Mouse (Mus musculus) lung, postnatal 0 days (tissue): ENCODE measurements at regions not wholly inside any gene's neighbourhood (a gene's known extent, or its start where the extent isn't known, plus 50 kb on each side); places are given as distances from the start of the nearest gene placed in this dataset.
A peak's percentile ranks its signal among the peaks of the same experiment; 100 is the strongest.

Experiments
- ATAC-seq: fragments of 200-750 bp; cut with Nextera tagmentation; 2 replicates; pipeline ENCODE4 v1.8.0; 2017; ENCODE audit warnings: moderate library complexity
- DNase-seq: peaks from one replicate; pipeline ENCODE4 v3.0.0-alpha.2; 2016; ENCODE audit warnings: low spot score
- H3K27ac ChIP-seq: fragments of 300-500 bp; sonication (generic); 2 replicates; pipeline ENCODE4 v1.5.1; 2014; ENCODE audit warnings: antibody characterized with exemption, mild to moderate bottlenecking, low read length, mixed read lengths
- H3K27me3 ChIP-seq: fragments of 300-500 bp; sonication (generic); replicated peaks from 2 replicates; pipeline ENCODE4 v1.6.1; 2014; ENCODE audit warnings: low read length, mixed read lengths; ENCODE audit not compliant: insufficient read depth
- H3K36me3 ChIP-seq: fragments of 300-500 bp; sonication (generic); 2 replicates; pipeline ENCODE4 v1.6.1; 2014; ENCODE audit warnings: low read length, mixed read lengths; ENCODE audit not compliant: insufficient read depth
- H3K4me1 ChIP-seq: fragments of 300-500 bp; sonication (generic); 2 replicates; pipeline ENCODE4 v1.6.1; 2014; ENCODE audit warnings: antibody characterized with exemption, low read depth, low read length, mixed read lengths; ENCODE audit not compliant: insufficient read depth
- H3K4me2 ChIP-seq: fragments of 300-500 bp; sonication (generic); replicated peaks from 2 replicates; pipeline ENCODE4 v1.6.1; 2014; ENCODE audit warnings: low read depth, mild to moderate bottlenecking, low read length, moderate library complexity, mixed read lengths
- H3K4me3 ChIP-seq: fragments of 300-500 bp; sonication (generic); 2 replicates; pipeline ENCODE4 v1.5.1; 2014; ENCODE audit warnings: low read depth, low read length
- H3K9ac ChIP-seq: fragments of 300-500 bp; sonication (generic); replicated peaks from 2 replicates; pipeline ENCODE4 v1.6.1; 2014; ENCODE audit warnings: low read depth, mild to moderate bottlenecking
- H3K9me3 ChIP-seq: fragments of 300-500 bp; sonication (generic); 2 replicates; pipeline ENCODE4 v1.6.1; 2016; ENCODE audit warnings: low read length, mixed read lengths
- CTCF ChIP-seq: IDR thresholded peaks from 2 replicates; pipeline ENCODE4 v1.5.1; 2016; ENCODE audit warnings: antibody characterized with exemption, mild to moderate bottlenecking
- EP300 ChIP-seq: IDR thresholded peaks from 2 replicates; pipeline ENCODE4 v1.6.1; 2016; ENCODE audit warnings: antibody characterized with exemption, mild to moderate bottlenecking, control low read depth
- WGBS: fragments of 180-500 bp; shearing (Covaris S2); extraction: QIAGEN DNeasy Blood & Tissue Kit; methylation state at CpG from one replicate; pipeline ENCODE4 v1.1.7; 2014; 5-methylcytosine and 5-hydroxymethylcytosine counted together

- ATAC-seq = peak; percentile 24; the same call in 1 of the 2 replicates
- Histone ChIP-seq H3K27ac (peak overlapping the region; percentile 4; the same call in 1 of the 2 replicates), H3K27me3 (no peaks in the 10 kb centered on the region), H3K9me3 (no peaks in the 10 kb centered on the region), H3K4me3 (no peak overlapping the region), H3K9ac (no peak overlapping the region), H3K4me1 (no peaks in the 10 kb centered on the region), H3K36me3 (no peaks in the 10 kb centered on the region), H3K4me2 (no peak overlapping the region)
- WGBS = 48% methylated on average over 2 of the region's 2 CpGs
- DNase-seq = peak; percentile 60
- TF ChIP-seq EP300 = no peak
- no peak for TF ChIP-seq CTCF
These were observed 169.7 kb upstream of the Prdm1 start for GRCm38 (mm10) chr10:44697966-44698365.

DNA sequence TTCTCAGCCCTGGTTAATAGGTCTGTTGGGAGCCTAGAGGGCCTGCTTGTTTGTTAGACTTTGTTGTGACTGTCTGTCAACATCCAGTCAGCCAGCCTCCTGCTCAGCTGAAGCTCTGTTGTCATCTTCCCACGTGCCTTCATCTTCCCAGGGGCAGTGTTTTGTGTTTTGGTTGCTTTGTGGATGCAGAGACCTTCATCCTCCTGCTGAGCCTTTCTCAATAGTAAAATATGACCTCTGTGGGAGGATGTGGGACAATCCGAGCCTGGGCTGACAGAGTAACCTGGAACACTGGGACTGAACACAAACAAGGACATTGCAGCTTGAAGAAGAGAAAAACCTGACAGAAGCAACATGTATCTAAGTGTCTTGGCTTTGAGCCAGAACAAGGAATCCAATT, 168.7 kb upstream of the Prdm1 start:
- Histone ChIP-seq H3K4me2 (no peak overlapping the region), H3K27me3 (no peaks in the 10 kb centered on the region), H3K4me3 (no peak overlapping the region), H3K9ac (no peak overlapping the region), H3K27ac (no peak overlapping the region), H3K36me3 (no peaks in the 10 kb centered on the region), H3K4me1 (no peaks in the 10 kb centered on the region), H3K9me3 (no peaks in the 10 kb centered on the region)
- TF ChIP-seq CTCF = no peak
- no peak for TF ChIP-seq EP300
- 36% methylated on average over 2 of the region's 2 CpGs for WGBS
- ATAC-seq = no peak
- no peak for DNase-seq

GRCm38 (mm10) chr10:44691590-44692327, 163.5 kb upstream of the Prdm1 start:
- Histone ChIP-seq H3K4me2 (no peak overlapping the region), H3K4me1 (no peaks in the 10 kb centered on the region), H3K9me3 (no peaks in the 10 kb centered on the region), H3K9ac (no peak overlapping the region), H3K36me3 (no peaks in the 10 kb centered on the region), H3K4me3 (no peak overlapping the region), H3K27me3 (no peaks in the 10 kb centered on the region), H3K27ac (no peak overlapping the region)
- TF ChIP-seq CTCF = no peak
- no peak for TF ChIP-seq EP300
- DNase-seq (peak; percentile 32), ATAC-seq (no peak)
- 73% methylated on average over 15 of the region's 15 CpGs for WGBS

DNA sequence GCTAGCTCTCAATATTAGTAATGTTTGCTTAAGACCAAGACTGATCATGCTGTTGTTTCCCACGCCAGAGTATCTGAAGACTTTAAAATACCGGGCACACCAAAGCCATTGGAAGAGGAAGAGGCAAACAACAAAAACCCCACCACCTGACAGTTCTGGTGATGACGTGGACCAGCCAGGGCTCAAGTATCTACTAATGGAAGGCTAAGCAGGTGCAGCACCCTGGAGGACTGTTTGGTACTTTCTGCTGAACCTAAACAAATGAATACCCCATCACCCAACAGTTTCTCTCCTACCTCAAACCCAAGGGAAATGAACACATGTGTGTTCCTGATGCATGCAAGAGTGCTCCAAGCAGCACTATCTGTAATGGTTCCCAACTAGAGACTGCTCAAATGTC, 160.3 kb upstream of the Prdm1 start:
- H3K9me3 ChIP-seq = no peaks in the 10 kb centered on the region
- no peak overlapping the region for H3K4me2 ChIP-seq
- no peak overlapping the region for H3K27ac ChIP-seq
- H3K4me3 ChIP-seq = no peak overlapping the region
- TF ChIP-seq EP300 = no peak
- TF ChIP-seq CTCF = no peak
- H3K9ac ChIP-seq = no peak overlapping the region
- no peaks in the 10 kb centered on the region for H3K27me3 ChIP-seq
- no peak for ATAC-seq
- no peaks in the 10 kb centered on the region for H3K4me1 ChIP-seq
- no peaks in the 10 kb centered on the region for H3K36me3 ChIP-seq
- WGBS = 85% methylated on average over 3 of the region's 3 CpGs
- no peak for DNase-seq

- Histone ChIP-seq H3K27ac (no peak overlapping the region), H3K4me3 (no peak overlapping the region), H3K9me3 (no peaks in the 10 kb centered on the region), H3K27me3 (no peaks in the 10 kb centered on the region), H3K9ac (no peak overlapping the region), H3K4me2 (no peak overlapping the region), H3K36me3 (no peaks in the 10 kb centered on the region), H3K4me1 (no peaks in the 10 kb centered on the region)
- no peak for DNase-seq
- TF ChIP-seq EP300 = no peak
- no peak for TF ChIP-seq CTCF
- no peak for ATAC-seq
- 71% methylated on average over 4 of the region's 4 CpGs for WGBS
These were observed 157.8 kb upstream of the Prdm1 start for GRCm38 (mm10) chr10:44686055-44686454.

DNA sequence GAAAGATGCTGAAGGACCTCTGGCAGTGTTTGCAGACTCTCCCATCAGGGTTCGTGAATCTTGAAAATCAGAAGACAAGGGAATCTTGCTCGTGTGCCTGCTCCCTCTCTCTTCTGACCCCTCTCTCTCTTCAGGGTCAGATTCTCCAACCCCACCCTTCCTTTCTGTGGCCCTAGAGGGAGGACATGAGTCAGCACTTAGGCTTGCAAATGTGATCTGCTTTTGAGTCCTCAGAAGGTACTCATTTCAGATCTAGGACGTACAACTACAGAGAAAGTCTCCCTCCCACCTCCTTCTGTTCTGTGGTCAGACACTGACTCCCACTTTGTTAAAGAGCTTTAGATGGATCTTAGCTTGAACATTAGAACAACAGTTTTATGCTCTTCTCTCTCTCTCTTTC, 156.9 kb upstream of the Prdm1 start:
- no peak overlapping the region for H3K9ac ChIP-seq
- no peak for TF ChIP-seq EP300
- no peak overlapping the region for H3K4me2 ChIP-seq
- H3K9me3 ChIP-seq = no peaks in the 10 kb centered on the region
- 32% methylated on average over 3 of the region's 3 CpGs for WGBS
- H3K4me1 ChIP-seq = no peaks in the 10 kb centered on the region
- ATAC-seq = no peak
- no peak overlapping the region for H3K27ac ChIP-seq
- no peaks in the 10 kb centered on the region for H3K27me3 ChIP-seq
- H3K4me3 ChIP-seq = no peak overlapping the region
- DNase-seq = no peak
- no peaks in the 10 kb centered on the region for H3K36me3 ChIP-seq
